8 mouse cellular contexts compared by ENCODE assay signal in the genomic region with DNA sequence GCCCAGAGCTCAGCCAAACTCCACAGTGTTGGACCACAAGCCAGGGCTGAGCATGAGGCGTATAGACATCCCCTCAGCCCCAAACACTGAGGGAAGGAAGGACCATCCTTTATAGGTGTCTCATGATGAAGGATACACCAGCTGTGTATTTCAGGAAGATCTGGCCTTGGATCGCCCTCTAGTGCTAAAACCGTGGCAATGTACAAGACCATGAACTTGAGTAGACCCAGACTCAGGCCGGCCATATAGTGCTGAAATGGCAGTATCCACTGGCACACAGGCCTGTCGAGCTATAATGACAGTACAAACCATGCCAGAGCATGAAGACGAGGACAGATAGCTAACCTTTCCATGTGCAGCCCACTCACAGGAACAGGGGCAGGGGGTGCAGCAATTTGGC. TPM values are rescaled to one million over a fixed set of nuclear protein-coding genes. Genes with fewer than 3 reads are reported as not detected.
DNase-seq lines count a peak whose midpoint lies in the region; ATAC-seq and TF ChIP-seq lines count a peak whose summit lies in the region.

No protein-coding gene starts in this region.

- WGBS in forebrain, postnatal 0 days: 74% methylated on average over 6 of the region's 6 CpGs
- WGBS in forebrain, embryonic 11.5 days: 73% methylated on average over 6 of the region's 6 CpGs

- in situ Hi-C loops in Patski (cut with MboI; ENCODE audit: low pct_unique_long_range_greater_than_20kb): no loop called here

- H3K4me2 ChIP-seq in forebrain, postnatal 0 days (ENCODE audit: low read depth): no peak overlapping the region
- no peak overlapping the region for H3K4me2 ChIP-seq in forebrain, embryonic 11.5 days (ENCODE audit: low read depth, low read length, severe bottlenecking)

- no peak for DNase-seq in forebrain, postnatal 0 days
- DNase-seq in forebrain, embryonic 11.5 days (ENCODE audit: low spot score): no peak
- DNase-seq in 3T3-L1 (ENCODE audit: low read depth, low spot score): peak; percentile 79
- DNase-seq in Patski (ENCODE audit: low read depth, low spot score): no peak
- peak; percentile 57 to 71 for DNase-seq in kidney, postnatal 25 days
- no peak for DNase-seq in testis, postnatal 14 days (ENCODE audit: low spot score)
- no peak for DNase-seq in heart, adult 8-10 months (ENCODE audit: low spot score)
- DNase-seq in ovary, adult 18-20 months (ENCODE audit: low spot score): no peak

- no peak overlapping the region for H3K9ac ChIP-seq in forebrain, postnatal 0 days
- H3K9ac ChIP-seq in forebrain, embryonic 11.5 days (ENCODE audit: low read length): no peak overlapping the region

- no peaks in the 10 kb centered on the region for H3K4me1 ChIP-seq in forebrain, postnatal 0 days (ENCODE audit: insufficient read depth)
- H3K4me1 ChIP-seq in forebrain, embryonic 11.5 days (replicated peaks; ENCODE audit: control insufficient read depth, insufficient read depth, low read length): 0 out of 2 replicates have a peak, but pooled peaks cover 4% of the 10 kb centered on the region

- H3K4me3 ChIP-seq in forebrain, postnatal 0 days (ENCODE audit: low read depth, low read length): no peak overlapping the region
- no peak overlapping the region for H3K4me3 ChIP-seq in forebrain, embryonic 11.5 days (ENCODE audit: low read depth, low read length)

- TF ChIP-seq CTCF in forebrain, postnatal 0 days (IDR thresholded peaks at IDR 0.05; ENCODE audit: low read depth): peak; percentile 28
- TF ChIP-seq CTCF in Patski (IDR thresholded peaks at IDR 0.05): peak; percentile 70

- CTCF ChIA-PET in Patski (lab: Charles Lee): interaction anchor here (0.7 to 2.7 kb wide), 11 partner anchors 8 to 235 kb away, joined by 3 to 10 read pairs (median 4); no protein-coding TSS in a partner anchor

- H3K9me3 ChIP-seq in forebrain, postnatal 0 days (ENCODE audit: low read length): no peaks in the 10 kb centered on the region
- no peaks in the 10 kb centered on the region for H3K9me3 ChIP-seq in forebrain, embryonic 11.5 days (ENCODE audit: control insufficient read depth, low read length)

- no peaks in the 10 kb centered on the region for H3K27me3 ChIP-seq in forebrain, postnatal 0 days (ENCODE audit: insufficient read depth, low read length)
- no peaks in the 10 kb centered on the region for H3K27me3 ChIP-seq in forebrain, embryonic 11.5 days (ENCODE audit: control insufficient read depth, insufficient read depth, low read length)
- no peaks in the 10 kb centered on the region for H3K27me3 ChIP-seq in Patski

- H3K36me3 ChIP-seq in forebrain, postnatal 0 days (ENCODE audit: insufficient read depth): peaks cover 12% of the 10 kb centered on the region
- H3K36me3 ChIP-seq in forebrain, embryonic 11.5 days (ENCODE audit: control insufficient read depth, insufficient read depth, low read length): no peaks in the 10 kb centered on the region

- ATAC-seq in forebrain, postnatal 0 days: no peak
- ATAC-seq in forebrain, embryonic 11.5 days (replicated peaks; ENCODE audit: low FRiP score): no peak
- peak; percentile 69 for ATAC-seq in Patski

- POLR2A ChIA-PET in Patski (lab: Charles Lee): interaction anchor here (1.5 kb wide), 1 partner anchor 52 kb away, joined by 3 read pairs; no protein-coding TSS in a partner anchor

- H3K27ac ChIP-seq in forebrain, postnatal 0 days (ENCODE audit: low read depth, low read length): no peak overlapping the region
- H3K27ac ChIP-seq in forebrain, embryonic 11.5 days (ENCODE audit: low read depth, low read length): no peak overlapping the region

RNA-seq across cellular contexts. Expression of gene Gpr19, which starts 21.6 kb away (rescaled TPM):
- 33.2 and 34.5 TPM in 2 replicates for total RNA-seq in forebrain, postnatal 0 days (2014; rRNA removed)
- polyA plus RNA-seq in forebrain, postnatal 0 days (2015; fragmentation: Nextera tagmentation; extraction: Ambion mirVana): 38.6 and 42.7 TPM in 2 replicates
- 31.2 and 33.8 TPM in 2 replicates for polyA plus RNA-seq in forebrain, embryonic 11.5 days (2014; fragmentation: Nextera tagmentation; extraction: Ambion mirVana)
- polyA plus RNA-seq in Patski (2021): 4.2 TPM
- total RNA-seq in heart, adult 8-10 months (2022): 1 to 10 TPM; 2.6 to 5.8 (median 3.9) TPM

RNA-seq across cellular contexts. Expression of gene Cdkn1b, which starts 43.4 kb away (rescaled TPM):
- total RNA-seq in forebrain, postnatal 0 days (2014; rRNA removed): 89.0 and 102 TPM in 2 replicates
- 36.0 and 44.0 TPM in 2 replicates for polyA plus RNA-seq in forebrain, postnatal 0 days (2015; fragmentation: Nextera tagmentation; extraction: Ambion mirVana)
- polyA plus RNA-seq in forebrain, embryonic 11.5 days (2014; fragmentation: Nextera tagmentation; extraction: Ambion mirVana): 26.2 and 27.3 TPM in 2 replicates
- polyA plus RNA-seq in Patski (2021): 76.0 TPM
- 10 to 100 TPM; 29.5 to 43.4 (median 38.7) TPM for total RNA-seq in heart, adult 8-10 months (2022)

RNA-seq across cellular contexts. Expression of gene Crebl2, which starts 46.8 kb away (rescaled TPM):
- 5.2 and 7.9 TPM in 2 replicates for total RNA-seq in forebrain, postnatal 0 days (2014; rRNA removed)
- polyA plus RNA-seq in forebrain, postnatal 0 days (2015; fragmentation: Nextera tagmentation; extraction: Ambion mirVana): 1.6 and 2.6 TPM in 2 replicates
- polyA plus RNA-seq in forebrain, embryonic 11.5 days (2014; fragmentation: Nextera tagmentation; extraction: Ambion mirVana): 0.87 and 1.1 TPM in 2 replicates
- 19.6 TPM for polyA plus RNA-seq in Patski (2021)
- 10 to 100 TPM; 14.6 to 20.1 (median 17.0) TPM for total RNA-seq in heart, adult 8-10 months (2022)

Comparison
In these comparisons a context has a peak if more than half of its experiments do, and no peak if none do; other contexts are left out.
1. DNase-seq: peak in 3T3-L1 (single experiment) and kidney, postnatal 25 days (2 of 2); none in forebrain, postnatal 0 days (single experiment), forebrain, embryonic 11.5 days (single experiment), Patski (single experiment), testis, postnatal 14 days (single experiment), heart, adult 8-10 months (single experiment) and ovary, adult 18-20 months (single experiment).